Mouse (Mus musculus) bone marrow, adult 2 months (tissue): ENCODE data around the gene Pik3r1.

Source experiments
- CTCF ChIP-seq: fragments of 200-500 bp; IDR thresholded peaks from 2 replicates; pipeline ENCODE4 v1.5.1; 2011; ENCODE audit warnings: low read length, control low read depth; ENCODE audit not compliant: control insufficient read depth, insufficient read depth
- POLR2A ChIP-seq: fragments of 200-500 bp; IDR thresholded peaks from 2 replicates; pipeline ENCODE4 v1.6.1; 2011; ENCODE audit warnings: low read depth, mild to moderate bottlenecking, control low read depth, low read length, borderline replicate concordance; ENCODE audit not compliant: control insufficient read depth

GRCm38 (mm10) chr13:101696827-101697226, 71.2 kb downstream of the Pik3r1 start:
- TF ChIP-seq CTCF, result no peak
- no peak for TF ChIP-seq POLR2A
